Mouse (Mus musculus) cerebral cortex, adult 2 months (tissue): ENCODE results near the gene Cog8.

Source experiments
- WGBS: fragments of 180-500 bp; shearing (Covaris S2); methylation state at CpG from one replicate; pipeline ENCODE4 v1.1.7; 2018; 5-methylcytosine and 5-hydroxymethylcytosine counted together

Cog8 gene

DNA sequence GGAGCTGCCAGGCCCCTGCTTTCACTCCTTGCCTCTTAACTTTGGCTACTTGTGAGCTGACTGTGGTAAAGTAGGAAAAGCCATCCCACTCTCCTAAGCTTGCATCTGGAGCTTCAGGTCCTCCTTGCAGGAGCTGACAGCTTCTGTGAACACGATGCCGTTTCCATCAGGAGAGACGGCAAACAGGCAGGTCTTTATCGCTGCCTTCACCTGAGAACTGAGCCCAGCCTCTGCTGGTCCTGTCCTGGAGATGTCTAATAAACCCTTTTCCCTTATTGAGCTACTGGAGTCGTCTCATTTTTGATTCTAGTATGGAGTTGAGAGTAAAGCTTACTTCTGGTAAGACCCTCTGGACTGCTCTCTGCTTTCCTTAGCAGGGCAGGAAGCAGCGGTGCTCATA, 11.0 kb downstream of the Cog8 start:
- WGBS: 75% methylated on average over 6 of the region's 6 CpGs

DNA sequence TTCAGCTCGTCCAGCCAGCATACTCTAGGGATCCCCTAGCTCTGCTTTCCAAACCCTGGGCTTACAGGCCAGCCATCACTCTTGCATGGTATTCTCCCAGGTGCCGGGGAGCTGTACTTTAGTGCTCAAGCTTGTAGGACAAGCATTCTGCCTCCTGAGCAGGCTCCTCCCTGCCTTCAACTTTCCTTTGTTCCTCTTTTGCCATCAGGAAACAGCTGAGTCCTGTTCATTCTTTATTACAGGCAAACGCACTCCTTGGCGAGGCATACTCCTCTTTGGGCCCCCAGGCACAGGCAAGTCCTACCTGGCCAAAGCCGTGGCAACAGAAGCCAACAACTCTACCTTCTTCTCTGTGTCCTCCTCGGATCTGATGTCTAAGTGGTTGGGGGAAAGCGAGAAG, 15.9 kb downstream of the Cog8 start:
- 79% methylated on average over 7 of the region's 7 CpGs for WGBS

DNA sequence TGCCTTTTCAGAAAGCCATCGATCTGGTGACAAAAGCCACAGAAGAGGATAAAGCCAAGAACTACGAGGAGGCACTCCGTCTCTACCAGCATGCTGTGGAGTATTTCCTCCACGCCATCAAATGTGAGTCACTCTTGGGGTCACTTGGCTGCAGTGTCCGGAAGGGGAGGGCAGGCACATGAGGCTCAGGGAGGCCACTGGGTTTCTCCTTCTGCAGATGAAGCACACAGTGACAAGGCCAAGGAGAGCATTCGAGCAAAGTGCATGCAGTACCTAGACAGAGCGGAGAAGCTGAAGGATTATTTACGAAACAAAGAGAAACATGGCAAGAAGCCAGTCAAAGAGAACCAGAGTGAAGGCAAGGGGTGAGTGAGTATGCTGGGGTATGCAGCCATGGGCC, 19.9 kb downstream of the Cog8 start:
- WGBS: 65% methylated on average over 8 of the region's 8 CpGs

DNA sequence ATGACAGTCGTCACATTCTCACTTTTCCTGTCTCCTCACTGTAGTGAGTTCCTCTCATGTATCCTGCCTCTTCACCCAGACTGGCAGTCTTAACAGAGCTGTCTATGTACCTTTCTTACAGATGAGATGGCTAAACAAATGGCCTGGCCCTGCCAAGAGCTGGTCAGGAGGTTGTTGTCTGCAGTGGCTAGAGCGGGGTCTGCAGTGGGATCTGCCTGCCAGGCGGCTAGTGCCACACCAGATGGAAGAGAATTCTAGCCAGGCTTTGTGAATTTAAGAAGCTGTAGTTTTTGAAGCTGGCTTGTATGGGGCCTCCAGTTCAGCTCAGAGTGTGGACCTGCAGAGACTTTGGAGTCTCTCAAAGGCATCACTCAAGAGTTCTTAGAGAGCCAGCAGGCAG, 20.8 kb downstream of the Cog8 start:
- 69% methylated on average over 3 of the region's 3 CpGs for WGBS

DNA sequence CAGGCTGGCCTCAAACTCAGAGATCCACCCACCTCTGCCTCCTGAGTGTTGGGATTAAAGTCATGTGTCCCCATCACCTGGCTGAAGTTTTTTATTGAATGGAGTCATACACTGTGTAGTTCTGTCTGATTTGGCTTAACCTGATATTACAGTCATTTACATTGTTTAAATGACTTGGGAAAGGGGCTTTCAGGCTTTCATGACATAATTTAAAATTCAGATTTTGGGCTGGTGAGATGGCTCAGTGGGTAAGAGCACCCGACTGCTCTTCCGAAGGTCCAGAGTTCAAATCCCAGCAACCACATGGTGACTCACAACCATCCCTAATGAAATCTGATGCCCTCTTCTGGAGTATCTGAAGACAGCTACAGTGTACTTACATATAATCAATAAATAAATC, 22.9 kb downstream of the Cog8 start:
- WGBS: 86% methylated on average over 2 of the region's 2 CpGs

DNA sequence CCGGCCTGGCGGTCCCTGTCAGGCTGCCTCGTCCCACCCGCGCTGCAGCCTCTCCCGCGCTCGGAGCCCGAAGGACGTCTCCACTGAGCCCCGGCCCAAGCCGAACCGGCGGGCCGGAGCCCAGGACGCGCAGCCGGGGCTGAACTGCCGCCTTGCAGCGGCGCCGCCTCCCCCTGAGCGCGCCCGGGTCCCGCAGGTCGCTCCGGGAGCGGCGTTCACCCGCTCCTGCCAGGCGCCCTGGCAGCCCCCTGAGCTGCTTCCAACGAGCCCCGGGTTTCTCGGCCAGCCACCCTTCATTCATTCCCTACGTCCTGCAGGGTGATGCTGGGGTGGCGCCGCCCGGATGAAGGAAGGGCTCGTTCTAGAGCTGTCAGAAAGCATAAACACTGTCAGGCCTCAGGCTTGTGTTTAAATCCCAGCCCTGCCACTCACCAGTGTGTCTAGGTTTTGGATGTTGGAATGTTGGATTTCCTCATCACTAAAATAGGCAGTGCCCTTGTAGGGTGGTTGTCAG, 24.9 kb downstream of the Cog8 start:
- under 1% methylated on average over 39 of the region's 40 CpGs for WGBS

DNA sequence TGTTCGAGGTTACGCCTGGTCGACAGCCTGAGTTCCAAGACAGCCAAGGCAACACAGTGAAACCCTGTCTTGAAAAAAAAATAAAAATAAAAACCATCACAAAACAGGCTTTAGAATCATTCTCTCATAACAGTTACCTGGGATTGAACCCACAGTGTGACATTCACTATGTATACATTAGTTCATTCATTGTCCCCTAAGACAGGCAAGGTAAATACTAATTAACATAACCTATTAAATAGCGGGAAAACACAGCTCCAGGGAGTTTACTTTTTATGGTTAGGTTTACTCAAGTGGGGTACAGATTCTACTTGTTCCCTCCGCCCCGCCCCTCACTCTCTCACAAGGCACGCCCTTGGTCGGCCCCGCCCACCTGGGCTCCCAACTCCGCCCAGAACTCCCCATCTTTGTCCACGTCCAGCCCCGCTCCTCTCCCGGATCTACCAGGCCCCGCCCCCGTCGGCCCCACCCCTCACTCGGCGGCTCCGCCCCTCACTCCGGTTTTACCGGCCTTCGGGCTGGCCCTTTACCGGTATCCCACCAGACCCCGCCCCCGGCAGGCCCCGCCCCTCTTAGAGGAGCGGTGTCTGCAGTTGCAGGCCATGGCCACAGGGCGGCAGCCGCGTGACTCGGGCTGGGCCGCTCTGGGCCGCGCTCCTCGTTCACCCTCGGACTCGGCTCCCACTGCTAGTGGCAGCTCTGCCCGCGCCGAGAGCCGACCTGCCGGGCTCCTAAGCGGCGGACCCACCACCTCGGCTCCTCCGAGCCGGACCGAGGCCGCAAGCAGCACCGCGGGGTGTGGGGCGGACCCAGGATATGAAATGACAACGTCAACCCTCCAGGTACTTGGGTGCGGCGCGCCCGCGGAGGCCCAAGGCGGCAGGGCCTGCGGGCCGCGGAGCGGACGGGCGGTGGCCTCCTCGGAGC, 25.6 kb downstream of the Cog8 start, which contains the start of gene Vps4a:
TSS of gene Vps4a (plus strand) at position 573 of the 927 bp plus-strand sequence.
- 5% methylated on average over 66 of the region's 66 CpGs for WGBS

DNA sequence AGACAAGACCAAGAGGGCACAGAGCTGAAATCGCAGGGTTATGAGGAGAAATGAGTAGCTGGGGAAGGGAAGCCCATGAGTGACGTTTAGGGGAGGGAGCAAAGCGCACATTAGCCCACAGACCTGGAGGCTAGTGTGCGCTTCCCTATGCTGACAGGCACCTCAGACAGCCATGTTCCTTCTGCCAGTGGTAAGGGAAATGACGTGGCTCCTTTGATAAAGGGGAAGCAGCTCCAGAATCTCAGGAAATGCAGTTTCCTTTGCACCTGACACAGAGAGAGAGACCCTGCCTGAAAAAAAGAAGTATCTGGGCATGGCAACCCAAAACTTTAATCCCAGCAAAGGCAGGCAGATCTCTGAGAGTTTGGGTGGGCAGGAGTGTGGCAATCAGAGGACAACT, 26.4 kb downstream of the Cog8 start:
- 72% methylated on average over 5 of the region's 5 CpGs for WGBS

DNA sequence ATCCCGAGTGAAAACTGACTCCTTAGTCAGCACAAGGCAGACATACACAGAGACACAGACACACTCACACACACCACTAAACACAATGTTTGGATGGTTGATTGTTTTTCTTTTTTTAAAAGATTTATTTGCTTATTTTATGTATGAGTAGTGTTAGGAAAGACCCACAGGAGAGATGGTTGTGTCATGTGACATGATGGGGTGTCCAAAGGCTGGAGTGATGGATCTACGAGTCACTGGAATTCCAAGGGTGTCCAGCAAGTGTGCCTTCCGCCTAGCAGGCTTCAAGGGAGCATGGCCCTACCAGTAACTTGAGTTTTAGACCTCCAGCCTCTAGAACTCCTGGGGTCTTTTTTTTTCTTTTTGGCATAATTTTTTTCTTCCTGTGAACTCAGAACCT, 27.2 kb downstream of the Cog8 start:
- WGBS: 82% methylated on average over 3 of the region's 3 CpGs

DNA sequence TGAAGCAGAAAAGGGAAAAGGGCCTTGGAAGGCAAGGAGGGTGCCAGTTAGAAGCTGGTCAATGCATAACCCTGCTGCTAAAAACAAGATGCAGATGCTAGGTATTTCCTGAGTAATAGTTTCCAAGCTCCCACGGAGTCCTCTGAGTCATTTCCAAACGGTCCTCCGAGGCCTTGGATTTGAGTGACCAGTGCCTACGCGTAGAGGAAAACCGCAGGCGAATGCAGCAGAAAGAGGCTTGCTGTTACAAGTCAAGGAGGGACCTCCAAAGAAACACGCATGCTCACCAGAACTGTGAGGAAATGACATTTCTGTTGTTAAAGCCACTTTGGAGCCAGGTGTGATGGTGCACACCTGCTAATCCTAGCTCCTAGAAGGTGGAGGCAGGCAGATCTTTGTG, 33.0 kb downstream of the Cog8 start:
- 89% methylated on average over 8 of the region's 8 CpGs for WGBS

DNA sequence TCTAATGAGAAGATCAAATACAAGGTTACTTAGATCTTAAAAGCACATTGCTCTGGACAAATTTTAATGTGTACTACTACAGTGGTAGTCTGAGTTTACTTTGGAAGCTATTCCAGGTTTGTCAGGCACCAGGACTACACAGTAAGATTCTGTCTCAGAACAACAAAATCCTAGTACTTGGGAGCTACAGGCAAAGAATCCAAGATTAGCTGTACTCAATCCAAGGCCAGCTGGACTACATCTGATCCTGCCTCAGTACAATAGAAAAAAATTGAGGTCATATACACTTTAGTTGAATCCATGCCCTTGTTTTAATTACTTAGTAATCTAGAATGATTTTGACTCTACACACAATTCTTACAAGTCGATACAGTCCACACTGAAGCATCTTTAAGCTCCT, 41.6 kb downstream of the Cog8 start:
- 80% methylated on average over 1 of the region's 1 CpGs for WGBS

DNA sequence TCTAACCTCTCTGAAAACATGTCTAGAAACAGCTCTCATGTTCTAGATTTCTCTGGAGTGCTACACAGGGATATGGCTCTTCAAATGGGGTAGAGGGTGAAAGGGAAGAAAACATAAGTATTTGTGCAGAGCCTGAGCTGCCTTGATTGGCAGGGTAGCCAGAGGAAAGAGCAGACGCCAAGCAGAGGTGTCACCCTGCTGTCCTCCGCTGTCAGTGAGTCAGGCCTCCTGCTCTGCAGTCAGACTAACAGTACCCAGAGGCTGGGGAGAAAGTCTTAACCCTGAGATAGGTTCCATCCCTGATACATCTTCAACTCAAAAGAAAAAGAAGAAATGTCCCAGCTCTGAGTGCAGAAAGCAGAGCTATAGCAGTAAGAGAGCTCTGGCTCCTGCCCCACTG, 43.8 kb downstream of the Cog8 start:
- 92% methylated on average over 2 of the region's 2 CpGs for WGBS

DNA sequence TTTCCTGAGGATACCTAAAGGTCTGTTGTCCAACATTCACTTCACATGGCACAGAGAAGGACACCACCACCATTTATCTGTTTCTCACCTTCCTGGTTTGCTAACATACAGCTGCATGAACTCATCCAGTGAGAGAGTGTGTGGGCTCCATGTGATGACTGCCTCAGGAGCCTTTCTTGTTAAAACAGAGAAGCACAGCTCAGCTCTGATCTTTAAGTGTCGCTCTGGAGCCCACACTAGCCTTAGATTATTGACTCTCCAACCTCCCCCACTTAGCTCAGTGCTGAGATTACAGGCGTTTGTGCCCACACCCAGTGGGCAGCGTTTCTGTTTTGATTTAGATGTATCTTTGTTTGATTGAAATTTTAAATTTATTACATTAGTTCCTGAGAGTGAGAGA, 48.7 kb downstream of the Cog8 start:
- WGBS: 65% methylated on average over 3 of the region's 3 CpGs

DNA sequence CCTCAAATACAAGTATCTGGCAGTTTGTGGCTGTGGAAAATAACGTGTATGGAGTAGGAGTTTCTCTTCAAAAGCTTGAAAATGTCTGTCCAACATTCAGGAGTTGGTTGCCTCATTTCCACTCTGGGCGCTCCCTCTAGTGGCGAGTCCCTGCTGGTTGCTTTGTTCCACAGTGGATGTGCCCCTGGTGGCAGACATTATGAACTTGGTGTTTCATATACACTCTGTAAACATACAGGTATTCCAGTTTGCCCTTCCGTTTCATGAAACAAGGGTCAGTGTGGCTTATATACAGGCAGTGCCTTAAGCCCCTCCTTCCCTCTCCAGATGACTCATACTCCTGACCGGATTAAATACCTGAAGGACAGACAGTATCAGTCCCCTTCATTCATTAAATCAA, 54.0 kb downstream of the Cog8 start:
- WGBS: 22% methylated on average over 5 of the region's 5 CpGs

DNA sequence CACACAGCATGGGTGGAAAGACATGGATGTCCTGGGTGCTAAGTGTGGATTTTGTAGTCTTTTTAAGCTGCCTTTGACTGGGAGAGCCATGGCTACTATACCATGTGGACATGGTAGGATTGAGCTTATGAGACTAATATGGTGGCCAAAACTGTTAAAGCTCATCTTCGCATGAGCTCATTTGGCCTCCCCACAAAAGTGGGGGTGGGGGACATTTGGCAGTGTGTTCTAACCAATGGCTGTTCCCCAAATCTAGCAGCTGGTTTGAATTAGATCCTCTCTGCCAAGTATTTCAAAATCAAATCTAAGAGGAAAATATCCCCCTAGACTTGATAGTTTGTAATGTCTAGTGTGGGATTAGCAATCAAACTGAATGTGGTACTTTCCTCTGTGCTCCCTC, 57.4 kb downstream of the Cog8 start:
- 56% methylated on average over 1 of the region's 1 CpGs for WGBS

DNA sequence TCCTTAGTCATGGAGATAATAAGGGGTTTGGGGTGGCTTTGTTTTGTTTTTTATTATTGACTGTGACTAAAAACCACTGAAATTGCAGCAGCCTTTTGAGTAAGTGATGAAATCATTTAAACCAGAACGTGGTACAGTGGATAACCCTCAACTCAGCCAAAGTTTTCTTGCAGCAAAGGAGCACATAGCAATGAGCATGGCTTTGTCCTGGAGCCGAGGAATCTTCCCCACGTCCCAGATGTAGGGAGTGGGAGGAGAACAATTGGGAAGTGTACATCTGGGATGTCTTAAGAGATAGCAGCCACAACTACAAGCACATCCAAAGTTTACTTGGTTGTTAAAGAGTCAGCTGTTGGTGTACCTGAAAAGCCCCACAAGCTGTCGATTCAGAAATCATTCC, 59.1 kb downstream of the Cog8 start:
- WGBS: 73% methylated on average over 4 of the region's 4 CpGs

DNA sequence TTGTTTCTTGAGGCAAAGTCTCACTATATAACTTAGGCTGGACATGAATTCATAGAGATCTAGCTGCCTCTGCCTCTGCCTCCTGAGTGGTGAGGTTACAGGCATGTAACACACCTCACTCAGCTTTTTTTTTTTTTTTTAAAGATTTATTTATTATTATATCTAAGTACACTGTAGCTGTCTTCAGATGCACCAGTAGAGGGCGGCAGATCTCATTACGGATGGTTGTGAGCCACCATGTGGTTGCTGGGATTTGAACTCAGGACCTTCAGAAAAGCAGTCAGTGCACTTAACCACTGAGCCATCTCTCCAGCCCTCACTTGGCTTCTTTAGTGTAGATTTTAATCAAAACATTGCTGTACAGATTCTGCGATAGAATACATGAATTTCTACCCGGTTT, 60.1 kb downstream of the Cog8 start:
- 91% methylated on average over 4 of the region's 4 CpGs for WGBS
